Mouse (Mus musculus): ENCODE results near the gene Sirt4.

DNA sequence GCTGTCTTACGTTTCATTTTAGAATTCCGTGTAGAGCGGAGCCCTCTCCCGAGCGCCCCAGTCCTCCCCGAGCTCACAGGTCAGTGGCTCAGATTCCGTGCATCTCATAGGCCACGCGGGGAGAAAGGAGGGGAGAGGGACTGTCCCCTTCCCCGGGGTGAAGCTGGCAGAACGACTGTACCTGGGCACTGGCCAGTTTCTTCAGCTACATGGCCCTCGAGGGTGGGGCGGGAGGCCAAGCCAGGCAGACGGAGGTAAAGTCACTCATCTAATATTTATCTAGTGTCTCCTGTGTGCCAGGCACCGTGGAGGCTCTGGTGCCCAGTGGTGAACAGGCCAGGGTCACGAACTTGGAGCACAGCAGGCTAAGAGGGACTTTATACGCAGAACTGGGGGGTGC is 37.4 kb downstream of the Sirt4 start:
- TF ChIP-seq CEBPB (IDR thresholded peaks at IDR 0.05; ENCODE audit: insufficient read depth, poor library complexity, severe bottlenecking) (no peak), POLR2A (IDR thresholded peaks at IDR 0.05; ENCODE audit: insufficient read length, low read depth) (no peak), REST (IDR thresholded peaks at IDR 0.05; ENCODE audit: insufficient read depth, insufficient read length) (no peak)
